Mouse (Mus musculus): ENCODE data around the gene Klhdc8b. TPM values are rescaled to one million over a fixed set of nuclear protein-coding genes. Genes with fewer than 3 reads are reported as not detected.
A peak's percentile ranks its signal among the peaks of the same experiment; 100 is the strongest.

The Klhdc8b gene
- total RNA-seq, 2 experiments from 2014 or later: 20.4 to 22.3 TPM

GRCm38 (mm10) chr9:108452911-108453310, 8.5 kb downstream of the Klhdc8b start:
- DNase-seq (ENCODE audit: low spot score in 2 of 2): no peak

GRCm38 (mm10) chr9:108452291-108452906, 9.0 kb downstream of the Klhdc8b start:
- peak; percentile 88 to 89 for DNase-seq (ENCODE audit: low spot score in 2 of 2)

GRCm38 (mm10) chr9:108451519-108452160, 9.7 kb downstream of the Klhdc8b start:
- DNase-seq (ENCODE audit: low spot score in 2 of 2): no peak

- no peak for DNase-seq (ENCODE audit: low spot score in 2 of 2)
Observed at GRCm38 (mm10) chr9:108451170-108451493, 10.2 kb downstream of the Klhdc8b start.

GRCm38 (mm10) chr9:108450292-108451169, 10.8 kb downstream of the Klhdc8b start:
- DNase-seq (ENCODE audit: low spot score in 2 of 2): no peak

- DNase-seq (ENCODE audit: low spot score in 2 of 2): no peak
Observed at GRCm38 (mm10) chr9:108449860-108450259, 11.5 kb downstream of the Klhdc8b start.

- DNase-seq (ENCODE audit: low spot score in 2 of 2): no peak
Observed at GRCm38 (mm10) chr9:108445125-108445524, 16.3 kb downstream of the Klhdc8b start.

- DNase-seq (ENCODE audit: low spot score in 2 of 2): no peak
Observed at GRCm38 (mm10) chr9:108441236-108441919, 20.0 kb downstream of the Klhdc8b start.

- no peak for DNase-seq (ENCODE audit: low spot score in 2 of 2)
Observed at GRCm38 (mm10) chr9:108440485-108440884, 20.9 kb downstream of the Klhdc8b start.

- no peak for DNase-seq (ENCODE audit: low spot score in 2 of 2)
Observed at GRCm38 (mm10) chr9:108439176-108439575, 22.2 kb downstream of the Klhdc8b start.

GRCm38 (mm10) chr9:108436182-108436581, 25.2 kb downstream of the Klhdc8b start, which contains the start of gene BC048562:
TSS of gene BC048562 (plus strand) at chr9:108436482.
- DNase-seq (ENCODE audit: low spot score in 2 of 2): no peak

- no peak for DNase-seq (ENCODE audit: low spot score in 2 of 2)
Observed at GRCm38 (mm10) chr9:108431431-108432067, 29.8 kb downstream of the Klhdc8b start.

GRCm38 (mm10) chr9:108428384-108428783, 33.0 kb downstream of the Klhdc8b start, which contains the start of gene Ccdc36:
TSS of gene Ccdc36 (minus strand) at chr9:108428484.
- DNase-seq (ENCODE audit: low spot score in 2 of 2): no peak

- DNase-seq (ENCODE audit: low spot score in 2 of 2): peak in 1 of 2 experiments; percentile 36
Observed at GRCm38 (mm10) chr9:108412221-108412620, 49.2 kb downstream of the Klhdc8b start.

- no peak for DNase-seq (ENCODE audit: low spot score in 2 of 2)
Observed at GRCm38 (mm10) chr9:108411381-108411942, 49.9 kb downstream of the Klhdc8b start.

- no peak for DNase-seq (ENCODE audit: low spot score in 2 of 2)
Observed at GRCm38 (mm10) chr9:108409535-108409934, 51.8 kb downstream of the Klhdc8b start.

- no peak for DNase-seq (ENCODE audit: low spot score in 2 of 2)
Observed at GRCm38 (mm10) chr9:108404451-108404850, 56.9 kb downstream of the Klhdc8b start.

GRCm38 (mm10) chr9:108403081-108403480, 58.3 kb downstream of the Klhdc8b start:
- no peak for DNase-seq (ENCODE audit: low spot score in 2 of 2)

- DNase-seq (ENCODE audit: low spot score in 2 of 2): no peak
Observed at GRCm38 (mm10) chr9:108401186-108401960, 60.0 kb downstream of the Klhdc8b start.

GRCm38 (mm10) chr9:108398324-108398723, 63.1 kb downstream of the Klhdc8b start:
- DNase-seq (ENCODE audit: low spot score in 2 of 2): no peak

Measured in adrenal gland, adult 18-20 months (tissue).